Mouse (Mus musculus) heart, postnatal 10 days (tissue): Measurements from ENCODE around the gene Hat1. TPM values are rescaled to one million over a fixed set of nuclear protein-coding genes. Genes with fewer than 3 reads are reported as not detected.

ENCODE experiments used
- DNase-seq, 2 experiments: peaks; one replicate each; pipeline ENCODE4 v3.0.0; 2021
- intact Hi-C: fragments of 180-260 bp; cut with DNase I; formaldehyde crosslinking; loops from one replicate; pipeline ENCODE4 v1.15.1; 2025
- total RNA-seq, 2 experiments: library from RNA; stranded (reverse); gene quantifications; 2 replicates each; pipeline ENCODE4 v1.2.3; 2021

Gene Hat1
- total RNA-seq, 2 experiments from 2014 or later = 40.7 to 48.3 TPM

DNA sequence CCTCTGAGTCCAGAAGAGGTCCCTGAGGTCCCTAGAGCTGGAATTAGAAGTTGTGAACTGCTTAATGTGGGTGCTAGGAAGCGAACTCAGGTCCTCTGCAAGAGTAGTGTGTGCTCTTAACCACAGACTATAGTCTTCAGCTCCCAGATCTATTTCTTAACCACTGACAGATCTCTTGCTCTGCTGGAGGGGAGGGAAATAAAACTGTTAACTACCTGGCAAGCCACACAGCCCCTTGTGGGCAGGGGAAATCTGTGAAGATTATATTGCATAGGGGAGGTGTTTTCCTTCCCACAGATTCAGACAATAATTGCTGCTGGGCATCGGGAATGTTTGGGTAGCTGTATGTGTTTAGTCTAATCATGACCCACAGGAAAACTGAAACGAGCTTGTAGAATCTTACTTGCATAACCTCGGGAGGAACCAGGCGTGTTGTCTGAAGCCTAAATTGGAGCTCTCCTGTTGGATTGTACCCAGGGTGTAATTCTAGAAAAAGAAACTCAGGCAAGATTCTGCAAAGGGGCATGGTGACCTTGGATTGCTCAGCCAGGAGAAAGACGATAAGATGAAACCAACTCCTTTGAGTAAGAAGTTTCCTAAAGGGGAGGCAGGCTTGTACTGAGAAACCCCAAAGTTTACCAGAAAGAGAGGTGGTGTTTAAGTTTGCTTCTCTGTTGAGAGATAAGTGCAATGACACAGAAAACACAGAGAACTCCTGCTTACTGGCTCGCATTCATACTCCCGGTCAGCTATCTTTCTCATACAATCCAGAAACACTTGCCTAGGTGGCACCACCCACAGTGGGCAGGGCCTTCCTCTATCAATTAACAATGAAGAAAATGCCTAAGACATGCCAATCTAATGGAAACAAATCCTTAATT is 14.2 kb upstream of the Hat1 start:
- intact Hi-C loops = no loop called here
- DNase-seq = peak in 1 of 2 experiments; percentile 8

DNA sequence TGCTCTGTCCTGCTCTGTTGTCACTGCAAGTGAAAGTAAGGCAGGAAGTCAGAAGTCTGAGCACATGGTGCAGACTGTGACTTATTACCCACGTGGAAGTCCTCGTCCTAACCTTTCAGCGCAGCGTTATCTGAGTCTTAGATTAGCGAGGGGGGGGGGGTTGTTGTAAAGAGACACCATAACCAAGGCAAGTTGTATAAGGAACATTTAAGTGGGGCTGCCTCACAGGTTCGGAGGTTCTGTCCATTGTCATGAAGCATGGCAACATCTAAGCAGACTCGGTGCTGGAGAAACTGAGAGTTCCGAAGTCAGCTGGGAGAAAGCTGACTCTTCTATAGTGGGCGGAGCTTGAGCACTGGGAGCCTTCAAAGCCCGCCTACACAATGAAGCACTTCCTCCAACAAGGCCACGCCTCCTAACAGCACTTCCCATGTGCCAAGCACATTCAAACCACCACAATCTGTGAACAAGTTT is 12.3 kb upstream of the Hat1 start:
- intact Hi-C loops = no loop called here
- no peak for DNase-seq

DNA sequence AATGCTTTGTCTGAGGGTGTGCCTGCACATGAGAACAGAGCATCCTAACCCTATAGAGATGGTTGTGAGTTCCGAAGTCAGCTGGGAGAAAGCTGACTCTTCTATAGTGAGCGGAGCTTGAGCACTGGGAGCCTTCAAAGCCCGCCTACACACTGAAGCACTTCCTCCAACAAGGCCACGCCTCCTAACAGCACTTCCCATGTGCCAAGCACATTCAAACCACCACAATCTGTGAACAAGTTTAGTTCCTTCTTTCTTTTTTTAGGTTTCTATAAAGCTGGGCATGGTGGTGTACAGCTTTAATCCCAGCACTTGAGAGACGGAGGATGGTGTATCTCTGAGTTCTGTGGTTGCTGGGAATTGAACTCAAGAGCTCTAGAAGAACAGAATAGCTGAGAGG is 11.3 kb upstream of the Hat1 start:
- DNase-seq = no peak
- intact Hi-C loops = no loop called here

DNA sequence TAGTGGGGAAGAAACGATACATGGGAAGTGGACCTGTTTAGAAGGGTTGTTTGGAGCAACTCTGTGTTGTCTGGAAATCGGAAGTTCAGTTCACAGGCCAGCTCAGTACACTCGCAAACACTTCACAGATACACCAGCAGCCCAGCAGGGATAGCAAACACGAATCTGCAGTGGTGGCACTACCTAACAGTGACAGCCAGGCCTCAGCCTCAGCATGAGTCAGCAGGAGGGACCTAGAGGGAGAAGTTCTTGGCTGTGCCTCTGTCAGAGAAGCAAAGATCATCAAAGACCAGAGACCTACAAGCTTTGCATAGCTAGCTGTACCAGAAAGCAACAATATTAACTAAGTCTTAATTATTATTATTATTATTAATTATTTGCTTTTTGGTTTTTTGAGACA is 6.8 kb upstream of the Hat1 start:
- intact Hi-C loops = no loop called here
- DNase-seq = no peak

DNA sequence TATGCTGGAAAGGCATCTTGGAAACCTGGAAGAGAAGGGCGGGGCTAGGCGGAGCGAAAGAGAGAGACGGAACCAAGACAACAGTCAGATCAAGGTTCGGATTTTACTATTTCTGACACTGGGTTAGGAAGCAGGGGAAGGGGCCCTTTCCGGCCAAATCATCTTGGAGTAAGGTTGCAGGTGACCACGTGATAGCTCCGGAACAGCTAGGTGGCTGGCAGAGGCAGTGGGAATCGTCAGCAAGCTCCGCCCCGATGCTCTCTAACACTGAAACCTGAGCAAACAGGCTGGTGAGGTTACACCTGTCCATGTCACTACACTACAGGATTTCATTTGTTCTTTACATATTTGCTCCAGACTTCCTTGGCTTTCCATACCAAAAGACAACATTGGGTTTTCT is 4.9 kb upstream of the Hat1 start:
- DNase-seq = no peak
- intact Hi-C loops = no loop called here

DNA sequence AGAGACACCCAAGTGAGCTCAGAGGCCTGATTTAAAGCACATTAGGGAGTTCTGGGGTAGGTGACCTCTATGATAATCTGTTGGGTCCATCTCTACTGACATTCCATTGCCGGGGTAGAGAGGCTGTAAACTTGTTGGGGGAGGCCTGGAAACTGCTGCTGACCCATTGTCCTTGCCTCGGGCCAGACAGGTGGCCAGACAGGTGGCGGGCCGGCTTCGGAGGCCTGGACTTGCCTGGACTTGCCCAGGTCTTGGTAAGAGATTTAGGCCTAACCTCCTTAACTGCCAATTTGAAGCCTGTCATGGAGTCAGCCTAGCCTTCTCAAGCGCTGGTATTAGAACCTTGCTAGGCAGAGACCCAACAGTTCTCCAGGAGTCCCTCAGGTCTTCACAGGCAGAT is 992 bp upstream of the Hat1 start:
- DNase-seq = no peak

DNA sequence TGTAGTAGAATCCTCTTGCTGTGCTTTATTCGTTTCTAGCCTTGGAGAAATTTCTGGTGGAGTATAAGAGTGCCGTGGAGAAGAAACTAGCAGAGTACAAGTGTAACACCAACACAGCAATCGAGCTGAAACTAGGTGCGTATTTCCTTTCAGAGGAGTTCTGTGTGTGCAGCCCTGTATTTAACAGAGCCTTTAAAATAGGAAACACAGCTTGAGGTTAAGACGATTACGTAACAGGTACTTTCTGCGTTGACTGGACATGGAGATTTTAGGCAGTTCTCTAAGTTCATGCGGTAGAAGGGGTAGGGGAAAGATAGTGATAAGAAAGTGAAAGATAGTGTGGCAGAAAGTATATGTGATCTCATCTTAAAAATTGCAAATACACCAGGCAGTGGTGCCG is 1.1 kb downstream of the Hat1 start:
- intact Hi-C loops = loop anchor here (1.0 kb wide), 1 partner anchor 23 kb away; the partner anchor contains the start of gene Slc25a12
- no peak for DNase-seq

More for the DNA sequence above, 992 bp upstream of the Hat1 start:
- intact Hi-C loops = no loop called here

DNA sequence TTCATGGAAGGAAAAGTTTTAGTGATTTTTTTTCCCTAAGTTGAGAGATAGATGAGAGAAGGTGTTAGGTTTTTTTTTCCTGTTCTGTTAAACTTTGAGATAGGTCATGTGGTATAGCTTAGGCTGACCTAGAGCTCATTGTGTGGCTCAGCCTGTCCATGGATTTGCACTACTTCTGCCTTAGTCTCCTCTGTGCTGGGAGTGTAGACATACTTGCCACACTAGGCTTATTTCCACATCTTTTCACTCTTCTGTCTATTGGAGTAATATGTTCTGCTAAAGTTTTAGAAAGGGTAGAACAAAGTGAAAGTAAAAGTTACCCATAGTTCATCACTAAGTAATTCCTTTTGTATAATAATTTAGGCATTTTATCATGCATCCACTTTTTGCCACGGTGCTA is 16.9 kb downstream of the Hat1 start:
- no peak for DNase-seq
- intact Hi-C loops = no loop called here

DNA sequence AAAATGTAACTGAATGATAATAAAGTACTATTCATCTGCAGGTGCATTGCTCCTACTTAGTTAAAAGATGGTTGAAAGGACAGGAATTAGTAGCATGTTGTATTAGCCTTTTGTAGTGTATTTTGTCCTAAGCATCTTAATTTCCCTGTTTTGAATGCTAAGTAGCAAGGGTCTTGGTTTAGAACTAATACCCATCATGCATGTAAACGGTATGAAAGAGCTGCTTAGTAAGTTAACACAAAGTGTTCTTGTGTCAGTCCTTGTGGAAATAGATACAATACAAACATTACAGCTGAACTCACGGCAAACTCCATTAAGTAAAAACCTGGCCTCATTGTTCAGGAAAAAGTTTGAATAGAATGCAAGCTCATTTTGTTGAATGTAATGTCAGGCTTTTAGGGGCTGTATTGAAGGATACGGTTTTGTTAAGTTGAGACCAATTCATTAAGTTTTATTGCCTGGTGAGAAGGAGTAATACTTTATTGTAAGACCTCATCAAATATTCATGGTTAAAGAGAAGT is 30.1 kb downstream of the Hat1 start:
- intact Hi-C loops = no loop called here
- DNase-seq = no peak

DNA sequence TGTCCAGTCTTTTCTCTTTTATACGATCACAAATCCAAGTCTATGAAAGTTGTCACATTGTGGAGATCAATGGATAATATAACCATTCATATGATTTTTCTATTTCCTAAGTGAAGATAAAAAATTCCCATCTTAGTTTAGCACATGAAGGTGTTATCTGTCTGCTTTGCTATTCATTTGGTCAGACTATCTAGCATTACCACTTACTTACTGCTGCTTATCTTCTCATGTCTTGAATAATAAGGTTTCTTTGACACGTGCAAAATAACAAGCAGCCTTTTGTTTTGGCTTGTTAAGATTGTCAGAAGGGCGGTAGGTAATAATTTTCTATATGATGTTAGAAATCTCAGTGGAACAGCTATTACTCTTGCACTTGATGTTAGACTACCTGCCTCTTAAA is 30.6 kb downstream of the Hat1 start:
- intact Hi-C loops = no loop called here
- no peak for DNase-seq

DNA sequence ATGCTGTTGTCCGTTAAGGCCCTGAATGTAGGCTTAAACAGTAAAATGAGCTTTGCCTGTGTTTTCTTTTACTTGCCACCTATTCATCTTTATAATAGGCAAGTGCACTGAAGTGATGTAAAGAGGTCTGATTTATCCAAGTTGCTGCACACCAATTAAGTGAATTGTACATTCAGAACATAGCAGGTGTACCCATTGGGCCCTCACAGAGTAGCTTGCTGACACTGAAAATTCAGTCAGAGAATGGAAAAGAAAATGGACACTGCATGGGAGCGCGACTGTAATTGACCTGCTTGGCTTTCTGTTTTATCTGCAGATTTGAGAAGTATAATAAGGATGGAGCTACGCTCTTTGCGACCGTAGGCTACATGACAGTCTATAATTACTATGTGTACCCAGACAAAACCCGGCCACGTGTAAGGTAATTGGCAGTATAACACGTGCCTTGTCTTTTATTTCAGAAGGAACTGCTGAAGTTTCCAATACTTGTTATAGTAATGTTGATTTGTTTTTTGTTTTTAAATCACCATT is 32.2 kb downstream of the Hat1 start:
- intact Hi-C loops = no loop called here
- no peak for DNase-seq

DNA sequence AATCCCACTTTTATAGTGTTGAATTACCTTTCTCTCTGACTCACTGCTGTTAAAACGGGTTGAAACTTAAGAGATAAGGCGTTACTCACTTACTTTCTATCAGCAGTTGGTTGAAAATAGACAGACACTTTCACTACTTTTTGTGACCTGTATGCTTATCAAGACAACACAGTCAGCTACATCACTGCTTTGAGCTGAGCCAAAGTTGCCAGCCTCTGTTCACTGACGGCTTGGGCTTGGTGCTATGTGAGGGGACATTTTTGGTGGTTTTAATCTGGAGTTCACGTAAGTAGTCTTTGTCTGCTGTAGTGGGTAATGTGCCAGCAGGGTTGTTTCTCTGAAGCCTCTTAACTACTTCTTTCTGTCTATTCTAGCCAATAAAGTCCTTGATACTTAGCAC is 35.8 kb downstream of the Hat1 start:
- DNase-seq = peak; percentile 36 to 41

DNA sequence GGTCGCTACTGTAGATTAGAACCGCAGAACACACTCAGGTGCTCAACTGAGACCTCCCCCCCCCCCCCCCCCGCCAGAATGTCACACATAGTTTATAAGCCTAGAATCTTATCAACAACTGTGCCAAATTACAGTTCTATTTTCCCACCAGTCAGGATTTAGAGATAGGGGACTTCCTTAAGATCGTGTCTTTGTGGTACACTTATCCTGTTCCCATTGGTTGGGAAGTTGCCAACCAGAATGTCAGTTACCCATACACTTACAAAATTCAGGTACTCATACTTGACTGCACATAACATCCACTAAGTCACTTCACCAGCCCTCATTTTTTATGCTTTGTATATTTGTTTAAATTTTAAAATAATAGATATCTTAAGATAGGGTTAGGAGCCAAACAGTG is 46.7 kb downstream of the Hat1 start:
- no peak for DNase-seq
- intact Hi-C loops = no loop called here

More for the DNA sequence above, 35.8 kb downstream of the Hat1 start:
- intact Hi-C loops = no loop called here

DNA sequence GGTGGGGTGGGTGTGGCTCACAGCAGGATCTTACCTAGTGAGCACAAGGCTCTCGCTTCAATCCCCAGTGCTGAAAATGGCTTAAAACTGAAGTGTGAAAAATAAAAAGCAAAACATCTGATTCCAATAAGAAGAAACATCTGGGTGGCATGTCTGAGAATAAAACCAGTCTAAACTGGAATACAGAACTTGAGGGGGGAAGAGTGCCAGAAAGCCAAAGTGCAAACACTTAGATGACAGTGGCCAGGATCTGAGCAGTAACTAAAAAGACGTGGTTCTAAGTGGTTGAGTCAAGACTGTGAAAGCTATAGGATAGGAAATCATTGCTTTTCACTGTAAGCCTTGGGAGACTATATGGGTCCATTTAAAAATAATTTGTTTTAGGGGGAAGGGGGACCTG is 54.6 kb downstream of the Hat1 start:
- intact Hi-C loops = no loop called here
- no peak for DNase-seq

DNA sequence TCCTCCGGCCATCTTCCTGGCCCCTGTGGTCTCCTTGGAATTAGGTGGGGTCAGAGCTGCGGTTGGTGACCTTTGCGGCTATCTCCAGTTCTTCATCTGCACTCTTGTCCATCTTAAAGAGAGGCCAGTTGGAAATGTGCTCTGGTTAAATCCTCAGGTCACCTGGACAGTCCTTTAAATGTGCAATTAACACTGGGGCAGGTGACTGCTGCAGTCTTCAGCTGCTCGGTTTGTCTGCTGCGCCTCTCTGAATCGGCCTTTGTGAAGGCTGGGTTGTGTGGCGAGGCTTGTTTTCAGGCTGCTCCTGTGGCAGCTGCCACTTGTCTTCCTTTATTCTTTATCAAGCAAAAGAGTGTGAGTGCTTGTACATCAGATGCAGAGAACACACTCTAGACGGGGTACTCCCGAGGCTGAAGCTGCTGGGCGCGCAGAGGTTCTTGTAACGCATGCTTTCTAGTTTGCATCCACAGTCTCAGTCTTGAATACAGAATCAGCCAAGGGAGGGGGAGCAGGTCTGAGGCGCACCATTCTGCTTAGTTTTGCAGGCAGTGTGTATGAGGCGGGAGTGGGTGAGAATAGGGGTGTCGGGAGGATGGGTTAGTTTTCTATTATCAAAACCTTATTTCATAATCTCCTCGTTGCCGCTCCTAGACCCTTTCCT is 56.9 kb downstream of the Hat1 start:
- DNase-seq = no peak
- intact Hi-C loops = no loop called here

DNA sequence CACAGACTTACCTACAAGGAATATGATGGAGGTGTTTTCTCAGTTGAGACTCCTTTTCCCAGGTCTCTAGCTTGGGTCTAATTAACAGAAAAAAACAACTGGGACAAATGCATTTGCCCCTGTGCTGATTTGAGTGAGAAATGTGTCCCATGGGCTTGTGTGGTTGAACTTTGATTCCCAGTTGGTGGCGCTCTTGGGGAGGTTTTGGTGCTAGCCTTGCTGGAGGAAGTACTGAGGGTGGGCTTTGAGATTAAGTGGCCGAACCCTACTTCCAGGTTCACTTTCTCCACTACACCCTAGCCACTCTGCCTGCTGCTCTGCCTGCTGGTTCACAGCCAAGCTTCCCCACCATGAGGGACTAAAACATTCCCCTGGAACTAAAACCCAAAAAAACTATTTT is 60.8 kb downstream of the Hat1 start:
- intact Hi-C loops = loop anchor here (5.0 kb wide), 2 partner anchors 78 to 98 kb away; partner anchors contain the start of genes Dlx1 and Dlx2
- DNase-seq = no peak

DNA sequence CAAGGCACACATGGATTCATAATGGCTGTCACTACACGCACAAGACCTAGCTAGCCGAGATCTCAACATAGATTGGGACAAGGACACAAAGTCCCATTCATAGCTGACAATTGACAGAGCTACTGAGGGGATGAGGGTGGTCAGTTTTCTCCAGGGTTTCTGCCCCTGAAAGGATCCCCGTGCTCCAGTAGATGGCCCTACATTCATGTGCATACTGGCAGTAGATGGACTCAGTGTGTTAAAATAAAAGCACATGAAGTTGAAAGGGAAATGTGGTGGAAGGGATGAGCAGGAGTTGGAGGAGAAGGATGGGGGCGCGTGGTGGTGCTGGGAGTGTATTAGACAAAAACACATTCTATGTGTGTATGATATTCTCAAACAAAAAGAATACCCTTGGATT is 63.0 kb downstream of the Hat1 start:
- DNase-seq = no peak
- intact Hi-C loops = loop anchor here (5.0 kb wide), 2 partner anchors 76 to 96 kb away; partner anchors contain the start of genes Dlx1 and Dlx2

DNA sequence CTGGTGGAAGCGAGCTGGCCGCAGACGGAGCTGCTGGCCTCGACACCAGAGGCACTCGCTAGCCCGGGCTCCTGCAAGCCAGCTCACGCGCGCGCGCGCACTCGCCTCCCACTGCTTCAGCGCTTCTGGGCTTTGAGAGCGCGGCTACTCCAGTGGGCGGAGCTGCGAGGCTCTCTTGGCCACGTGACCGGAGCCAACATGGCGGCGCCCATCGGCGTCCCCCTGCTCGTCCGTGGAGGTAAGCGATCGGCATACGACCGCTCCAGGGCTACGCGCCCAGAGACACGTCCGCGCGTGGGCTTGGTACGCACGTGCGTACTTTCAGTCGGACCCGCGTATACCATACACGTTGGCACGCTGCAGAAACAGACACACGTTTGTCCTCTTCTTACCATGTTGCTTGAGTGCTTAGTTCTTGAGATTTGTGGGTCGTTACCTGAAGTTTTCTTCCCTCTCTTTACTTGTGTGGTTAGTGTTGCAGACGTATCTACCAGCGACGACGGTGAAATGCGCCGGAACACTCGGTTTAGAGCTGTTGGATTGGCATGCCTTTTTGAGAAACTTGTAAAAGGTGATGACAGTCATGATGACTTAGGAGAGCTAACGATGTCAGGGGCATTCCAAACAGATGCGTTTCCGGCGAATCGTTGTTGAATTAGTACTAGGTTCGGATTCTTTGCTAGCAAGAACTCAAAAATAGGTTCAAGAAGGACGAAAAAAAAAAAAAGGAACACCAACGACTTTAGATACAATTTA is 64.6 kb downstream of the Hat1 start, which contains the start of gene Metap1d:
Gene Metap1d (plus strand): TSS at position 116 of the 756 bp plus-strand sequence.
- intact Hi-C loops = loop anchor here (5.0 kb wide), 2 partner anchors 74 to 94 kb away; partner anchors contain the start of genes Dlx1 and Dlx2
- peak; percentile 95 for DNase-seq

DNA sequence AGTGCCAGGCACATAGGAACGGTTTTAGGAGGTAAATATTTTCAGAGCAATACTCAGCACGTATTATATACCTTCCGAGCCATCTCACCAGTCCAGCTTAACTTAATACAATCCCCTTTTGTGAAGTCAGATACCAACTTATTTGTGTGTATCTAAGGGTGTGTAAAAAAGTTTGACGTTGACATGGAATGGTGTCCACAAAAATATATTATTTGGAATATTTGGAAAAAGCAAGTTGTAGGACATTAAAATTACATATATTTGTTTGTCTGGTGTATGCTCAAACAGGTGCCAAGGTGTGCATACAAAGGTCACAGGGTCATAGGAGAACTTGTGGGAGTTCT is 65.1 kb downstream of the Hat1 start:
- no peak for DNase-seq
- intact Hi-C loops = loop anchor here (5.0 kb wide), 2 partner anchors 73 to 93 kb away; partner anchors contain the start of genes Dlx1 and Dlx2

DNA sequence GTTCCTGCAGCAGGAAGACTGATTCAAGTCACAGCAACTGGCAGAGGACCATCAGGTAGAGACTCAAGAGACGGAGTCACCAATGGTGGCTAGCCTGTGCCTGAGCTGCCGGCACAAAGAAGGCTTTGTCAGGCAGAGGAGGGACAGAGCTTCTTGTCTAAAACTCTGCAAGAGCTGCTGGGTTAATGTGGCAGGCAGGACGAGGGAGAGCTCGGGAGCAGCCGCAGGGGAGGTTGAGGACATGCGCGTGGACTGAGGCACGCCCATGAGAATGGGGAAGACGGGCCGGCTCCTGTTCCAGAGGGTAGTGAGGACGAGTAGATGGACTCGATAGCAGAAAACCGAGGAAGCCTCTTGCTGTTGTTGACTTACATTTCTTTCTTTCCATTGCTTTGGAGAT is 69.9 kb downstream of the Hat1 start:
- intact Hi-C loops = no loop called here
- no peak for DNase-seq
